Mouse (Mus musculus) cerebellum, adult 2 months (tissue): ENCODE data around the gene 4930486L24Rik.

Experiments used
- CTCF ChIP-seq: fragments of 200-500 bp; IDR thresholded peaks from 2 replicates; pipeline ENCODE4 v1.5.1; 2011; ENCODE audit warnings: low read depth, mild to moderate bottlenecking, control low read depth, low read length, moderate library complexity, borderline replicate concordance; ENCODE audit not compliant: insufficient read depth
- POLR2A ChIP-seq: fragments of 200-500 bp; IDR thresholded peaks from 2 replicates; pipeline ENCODE4 v1.6.1; 2011; ENCODE audit warnings: low read length, control low read depth, borderline replicate concordance; ENCODE audit not compliant: insufficient read depth

GRCm38 (mm10) chr13:60897328-60897727, 33.1 kb upstream of the 4930486L24Rik start, which contains the start of gene Ctla2b:
- TF ChIP-seq CTCF (no peak), POLR2A (no peak)
